Mouse (Mus musculus): ENCODE measurements at regions not wholly inside any gene's neighbourhood (a gene's known extent, or its start where the extent isn't known, plus 50 kb on each side); places are given as distances from the start of the nearest gene placed in this dataset.

GRCm38 (mm10) chr14:55406146-55406545, 72.4 kb upstream of the Dhrs4 start:
- DNase-seq (ENCODE audit: low spot score): no peak
